Mouse (Mus musculus) gastrocnemius, postnatal 36 days (tissue): Measurements from ENCODE around the gene Arhgef3. TPM values are rescaled to one million over a fixed set of nuclear protein-coding genes. Genes with fewer than 3 reads are reported as not detected.

Experiments
- DNase-seq, 2 experiments: peaks; one replicate each; pipeline ENCODE4 v3.0.0; 2022
- intact Hi-C: fragments of 180-260 bp; cut with DNase I; formaldehyde crosslinking; loops from one replicate; pipeline ENCODE4 v1.15.1; 2025
- total RNA-seq, 2 experiments: library from RNA; stranded (reverse); gene quantifications; 2 replicates each; pipeline ENCODE4 v1.2.3; 2021

Gene Arhgef3
- total RNA-seq, 2 experiments from 2014 or later: 8.7 to 10.1 TPM

DNA sequence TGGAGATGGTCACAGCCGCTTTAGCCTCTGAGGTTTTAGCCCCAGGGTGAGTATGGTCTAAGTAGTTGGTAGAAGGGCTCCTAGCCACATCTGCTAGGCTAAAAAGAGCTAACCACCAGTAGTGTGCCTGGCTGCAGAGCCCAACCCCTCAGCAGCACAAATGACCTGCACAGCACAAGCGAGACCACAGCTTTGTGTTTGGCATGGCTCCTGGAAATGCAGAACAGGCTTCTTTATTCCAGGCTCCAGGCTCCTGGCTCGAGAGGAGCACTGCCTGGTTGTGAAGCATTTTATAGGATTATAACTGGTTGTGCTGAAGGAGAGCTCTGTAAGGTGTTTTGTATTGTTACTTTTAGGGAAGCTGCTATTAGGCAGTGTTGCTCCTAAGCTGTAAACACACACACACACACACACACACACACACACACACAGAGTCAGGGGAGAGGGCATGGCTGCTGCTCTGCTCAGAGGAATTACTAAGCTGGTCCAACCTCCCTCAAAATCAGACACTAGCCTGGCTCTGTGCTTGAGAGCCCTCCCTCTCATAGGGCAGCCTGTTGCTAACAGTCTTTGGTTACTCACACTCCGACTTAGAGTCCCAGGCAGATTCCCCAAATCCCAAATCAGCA, 217.8 kb downstream of the Arhgef3 start:
- no peak for DNase-seq
- intact Hi-C loops: no loop called here

DNA sequence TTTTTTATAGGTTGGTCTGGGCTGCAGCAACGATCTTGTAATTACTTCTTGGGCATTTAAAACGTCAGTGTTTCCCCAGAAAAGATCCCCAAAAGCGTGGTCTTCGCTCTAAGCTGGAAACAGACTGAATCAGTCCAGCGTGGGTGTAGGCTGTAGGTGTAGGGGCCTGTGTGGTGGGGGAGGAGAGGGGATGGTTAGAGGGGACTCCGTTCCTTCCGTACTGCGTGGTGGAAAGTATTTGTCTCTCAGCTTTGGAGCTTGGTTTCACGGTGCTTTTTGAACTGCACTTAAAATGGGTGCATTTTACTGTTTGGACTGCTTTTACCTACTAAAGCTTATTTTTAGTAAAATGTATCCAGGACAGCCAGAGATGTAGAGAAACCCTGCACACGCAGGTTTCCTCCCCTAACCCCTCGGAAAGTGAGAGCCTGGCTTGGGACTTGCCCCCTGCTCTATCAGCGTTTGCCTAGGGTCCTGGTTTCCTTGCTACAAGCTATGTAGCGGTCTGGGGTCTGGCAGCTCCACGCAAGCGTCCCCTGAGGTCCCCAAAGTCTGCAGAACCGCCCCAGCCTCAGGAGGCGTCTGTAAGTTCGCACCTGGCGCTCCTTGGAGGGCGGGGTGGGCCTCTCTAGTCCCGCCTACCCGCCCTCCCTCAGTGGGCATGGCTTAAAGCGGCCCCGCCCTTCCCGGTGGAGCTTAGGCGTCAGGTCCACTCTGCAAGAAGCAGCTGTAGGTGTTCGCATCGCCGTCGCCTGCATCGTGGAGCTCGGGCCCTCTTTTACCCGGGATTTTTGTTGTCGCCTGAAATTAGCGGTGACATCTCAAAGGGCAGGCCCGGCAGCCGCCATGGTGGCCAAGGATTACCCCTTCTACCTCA, 220.9 kb downstream of the Arhgef3 start:
- intact Hi-C loops: loop anchor here (5.0 kb wide), 1 partner anchor 148 kb away; no protein-coding TSS in a partner anchor
- DNase-seq: peak; percentile 76 to 81

DNA sequence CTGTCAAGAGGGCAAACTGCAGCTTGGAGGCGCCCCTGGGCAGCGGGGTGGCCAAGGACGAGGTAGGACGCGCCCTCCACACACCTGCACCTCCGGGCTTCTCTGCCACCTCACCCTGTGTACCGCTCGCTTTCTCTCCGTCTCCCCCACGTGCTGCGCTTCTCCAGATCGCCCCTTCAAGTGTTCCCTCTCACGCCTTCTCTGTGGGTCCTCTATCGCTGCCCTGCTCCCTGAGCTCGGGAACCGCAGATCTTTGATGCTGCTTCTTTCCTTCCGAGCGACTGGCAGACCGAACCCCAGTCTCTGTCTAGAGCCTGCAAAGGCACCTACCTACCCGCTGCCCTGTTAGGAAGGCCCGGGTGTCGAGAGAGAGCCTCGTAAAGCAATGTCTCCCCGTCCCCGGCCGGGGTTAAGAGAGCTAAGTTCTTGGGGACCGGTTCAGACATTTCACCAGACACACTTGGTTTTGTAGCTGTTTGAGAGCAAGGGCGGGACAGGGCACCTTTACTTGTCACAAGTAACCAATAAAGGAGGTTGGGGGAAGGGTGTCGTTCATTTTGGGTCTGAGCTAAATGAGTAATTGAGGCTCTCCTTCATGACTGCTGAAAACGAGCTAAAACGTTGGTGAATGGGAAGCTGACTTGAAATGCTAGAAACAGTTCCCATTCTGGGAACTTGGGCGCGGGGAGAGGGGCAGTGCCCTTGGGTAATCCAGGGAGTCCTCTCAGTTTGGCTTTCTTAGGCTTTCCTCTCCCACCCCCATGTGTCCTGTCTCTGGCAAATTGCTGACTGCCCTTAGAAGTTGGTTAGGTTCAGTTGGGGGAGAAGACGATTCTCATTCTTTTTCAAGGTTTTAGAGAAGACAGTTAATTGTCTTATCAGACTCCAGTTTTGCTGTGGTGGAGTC, 221.8 kb downstream of the Arhgef3 start:
- DNase-seq: no peak
- intact Hi-C loops: loop anchor here (5.0 kb wide), 1 partner anchor 149 kb away; no protein-coding TSS in a partner anchor

DNA sequence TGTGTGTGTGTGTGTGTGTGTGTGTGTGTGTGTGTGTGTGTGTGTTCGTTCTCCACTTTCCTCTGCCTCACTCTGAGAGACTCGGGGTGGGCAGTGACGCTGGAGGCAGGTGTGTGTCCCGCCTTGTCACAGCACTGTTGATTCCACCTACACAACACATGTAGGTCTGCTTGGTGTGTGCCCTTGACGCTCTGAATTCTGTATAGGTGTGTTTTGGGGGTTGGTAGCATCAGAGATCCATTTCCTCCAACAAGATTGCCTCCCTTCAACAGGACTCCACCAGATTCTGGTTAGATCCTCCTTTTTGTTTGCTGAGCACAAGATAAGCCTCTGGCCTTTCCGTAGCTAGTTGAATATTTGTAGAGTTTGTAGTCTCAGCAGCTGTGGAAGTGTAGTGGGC, 222.5 kb downstream of the Arhgef3 start:
- no peak for DNase-seq
- intact Hi-C loops: loop anchor here (5.0 kb wide), 1 partner anchor 150 kb away; no protein-coding TSS in a partner anchor

DNA sequence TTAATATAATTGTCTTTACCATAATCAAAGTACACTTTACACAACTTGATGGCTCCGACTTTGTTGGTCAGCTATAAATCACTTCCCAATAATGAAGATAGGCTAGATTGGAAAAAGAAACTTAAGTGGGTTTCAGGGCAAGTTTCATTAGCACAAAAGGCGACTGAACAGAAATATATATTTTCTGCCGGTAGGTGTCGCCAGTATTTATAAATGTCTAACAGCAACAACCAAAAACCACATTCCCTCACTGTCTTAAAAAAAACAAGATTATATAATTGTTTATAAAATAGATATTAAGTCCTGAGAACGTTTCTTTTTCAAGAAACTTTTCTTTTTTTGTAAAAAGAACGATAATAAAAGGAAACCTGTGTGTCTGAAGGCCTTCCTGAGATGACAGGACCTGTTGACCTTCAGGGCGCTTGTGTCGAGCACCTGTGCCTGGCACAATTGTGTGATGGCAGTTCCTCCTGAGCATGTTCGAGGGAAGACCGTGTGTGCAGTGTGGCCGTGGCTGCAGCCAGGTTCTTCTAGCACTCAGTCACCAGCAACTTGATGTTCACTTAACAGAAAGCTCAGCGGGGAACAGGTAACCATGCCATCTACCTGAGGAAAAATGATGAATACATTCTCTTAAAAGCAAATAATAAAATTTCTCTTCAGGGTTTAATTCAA, 223.5 kb downstream of the Arhgef3 start:
- no peak for DNase-seq
- intact Hi-C loops: loop anchor here (1.0 to 5.0 kb wide), 2 partner anchors 75 to 151 kb away; no protein-coding TSS in a partner anchor

DNA sequence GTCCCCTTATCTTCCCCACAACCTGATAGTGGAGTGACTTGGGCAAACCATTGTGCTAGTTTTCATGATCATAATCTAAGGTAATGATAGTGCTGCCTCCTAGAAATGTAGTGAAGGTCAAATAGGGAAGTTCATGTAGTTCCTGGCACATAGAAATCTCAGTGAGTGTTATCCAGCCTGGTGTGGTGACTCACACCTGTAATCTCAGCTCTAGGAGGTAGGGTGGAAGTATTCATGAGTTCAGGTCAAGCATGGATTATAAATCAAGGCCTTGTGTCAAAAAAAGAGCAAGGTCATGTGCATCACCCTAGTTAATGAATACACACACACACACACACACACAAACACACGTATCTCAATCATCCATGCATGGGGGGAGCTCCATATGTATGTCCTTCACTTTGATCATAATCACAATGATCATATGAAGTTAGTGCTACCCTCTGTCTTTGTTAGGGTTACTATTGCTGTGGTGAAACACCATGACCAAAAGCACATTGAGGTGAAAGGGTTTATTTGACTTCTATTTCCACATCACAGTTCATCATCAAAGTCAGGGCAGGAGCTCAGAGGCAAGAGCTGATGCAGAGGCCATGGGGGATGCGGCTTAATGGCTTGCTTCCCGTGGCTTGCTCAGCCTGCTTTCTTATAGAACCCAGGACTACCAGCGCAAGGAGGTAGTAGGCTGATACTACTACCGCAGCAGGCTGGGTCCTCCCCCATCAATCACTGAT, 226.2 kb downstream of the Arhgef3 start:
- DNase-seq: no peak
- intact Hi-C loops: no loop called here

DNA sequence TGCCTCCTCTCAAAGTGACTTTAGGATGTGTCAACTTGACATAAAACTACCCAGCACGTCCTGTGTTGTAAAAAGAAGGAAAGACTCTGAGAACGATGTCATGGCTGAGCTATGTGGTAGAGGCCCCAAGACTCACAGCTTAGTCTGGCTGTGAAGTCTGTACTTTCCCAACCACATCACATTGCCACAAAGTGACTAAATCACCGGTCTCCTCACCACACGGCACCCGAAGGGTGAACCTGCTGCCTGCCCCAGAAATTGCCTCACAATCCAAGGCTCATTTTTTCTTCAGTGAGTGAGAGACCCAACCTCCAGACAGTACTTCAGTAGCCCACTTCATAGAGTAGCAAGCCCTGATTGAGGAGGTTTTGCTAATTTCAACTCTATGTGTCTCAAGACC, 226.8 kb downstream of the Arhgef3 start:
- no peak for DNase-seq
- intact Hi-C loops: no loop called here

DNA sequence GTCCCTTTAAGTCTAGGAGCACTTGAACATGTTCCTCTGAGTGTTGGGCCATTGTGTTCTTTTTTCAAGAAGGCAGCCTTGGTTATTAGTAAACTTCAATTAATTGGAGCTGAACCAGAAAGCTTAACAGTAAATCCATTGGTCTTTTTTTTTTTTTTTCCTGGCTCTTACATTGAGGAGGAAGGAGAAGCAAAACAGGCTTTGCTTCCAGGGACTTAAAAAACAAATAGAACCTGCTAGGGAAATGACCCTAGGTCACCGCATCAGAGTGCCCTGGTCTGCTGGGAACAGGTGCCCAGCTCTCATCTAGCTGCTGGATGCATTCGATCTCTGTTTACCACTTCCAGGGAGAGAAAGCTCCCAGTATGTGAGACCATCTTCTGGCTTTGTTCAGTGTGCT, 227.8 kb downstream of the Arhgef3 start:
- intact Hi-C loops: no loop called here

DNA sequence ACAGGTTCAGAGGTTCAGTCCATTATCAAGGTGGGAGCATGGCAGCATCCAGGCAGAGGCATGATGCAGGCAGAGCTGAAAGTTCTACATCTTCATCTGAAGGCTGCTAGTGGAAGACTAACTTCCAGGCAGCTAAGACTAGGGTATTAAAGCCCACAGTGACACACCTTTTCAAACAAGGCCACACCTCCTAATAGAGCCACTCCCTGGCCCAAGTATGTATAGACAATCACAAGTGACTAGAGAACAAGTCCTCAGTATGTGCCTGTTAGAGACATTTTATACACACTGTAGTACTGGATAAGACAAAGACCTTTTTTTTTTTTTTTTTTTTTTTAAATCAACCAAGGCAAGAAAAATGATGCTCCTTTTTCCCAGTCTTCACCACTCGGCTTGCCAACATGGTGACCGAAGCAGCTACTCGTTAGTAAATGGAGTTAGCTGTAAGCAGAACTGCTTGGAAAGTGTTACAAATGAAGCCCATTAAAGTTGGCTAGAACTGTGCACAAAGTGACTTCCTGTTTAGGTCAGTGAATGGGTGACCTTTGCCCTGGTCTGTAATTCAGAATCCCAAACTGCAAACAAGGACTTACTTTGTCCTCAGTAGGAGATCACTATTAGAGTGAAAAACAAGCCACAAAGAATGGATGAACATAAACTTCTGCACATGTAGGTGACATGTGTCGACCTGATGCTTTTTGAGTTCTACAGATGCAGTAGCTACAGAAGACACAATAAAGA, 229.7 kb downstream of the Arhgef3 start:
- no peak for DNase-seq
- intact Hi-C loops: no loop called here

More for the DNA sequence above, 227.8 kb downstream of the Arhgef3 start:
- DNase-seq: no peak

DNA sequence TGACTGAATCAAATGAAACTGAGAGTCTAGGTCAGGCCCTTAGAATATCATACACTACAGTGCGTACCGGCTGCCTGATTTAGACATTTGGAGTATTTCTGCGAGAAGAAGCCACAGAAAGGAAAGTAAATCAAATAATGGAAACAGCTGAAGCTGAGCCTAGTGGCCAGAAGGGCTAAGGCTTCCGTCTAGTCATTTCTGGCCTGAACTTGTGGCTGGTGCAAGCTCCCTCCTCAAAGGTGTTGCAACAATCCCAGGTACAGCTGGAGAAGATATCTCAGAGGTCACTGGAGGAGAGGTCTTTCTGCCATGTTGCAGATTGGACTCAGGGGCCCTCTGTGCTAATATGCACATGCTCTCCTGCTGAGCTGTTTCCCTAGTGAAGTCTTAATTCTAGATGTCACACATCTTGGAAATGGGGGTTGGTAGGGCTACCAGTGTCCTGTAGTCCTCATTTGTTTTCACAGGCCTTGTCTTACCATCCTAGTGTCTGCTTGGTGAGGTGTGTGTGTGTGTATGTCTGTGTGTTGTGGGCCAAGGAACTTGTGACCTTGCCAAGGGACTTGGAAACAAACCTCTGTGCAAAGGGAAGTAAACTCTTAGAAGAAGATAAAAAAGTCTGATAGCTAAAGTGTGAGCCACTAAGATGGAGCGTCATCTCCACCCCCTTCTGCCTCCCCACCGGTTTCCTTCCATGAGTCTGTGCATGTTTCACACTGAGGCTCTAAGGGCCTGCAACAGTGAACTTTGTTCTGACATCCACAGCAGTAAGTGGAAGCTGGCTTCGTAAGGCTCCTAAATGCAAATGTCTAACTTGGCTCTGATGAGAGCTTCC, 230.6 kb downstream of the Arhgef3 start:
- DNase-seq: no peak
- intact Hi-C loops: no loop called here

DNA sequence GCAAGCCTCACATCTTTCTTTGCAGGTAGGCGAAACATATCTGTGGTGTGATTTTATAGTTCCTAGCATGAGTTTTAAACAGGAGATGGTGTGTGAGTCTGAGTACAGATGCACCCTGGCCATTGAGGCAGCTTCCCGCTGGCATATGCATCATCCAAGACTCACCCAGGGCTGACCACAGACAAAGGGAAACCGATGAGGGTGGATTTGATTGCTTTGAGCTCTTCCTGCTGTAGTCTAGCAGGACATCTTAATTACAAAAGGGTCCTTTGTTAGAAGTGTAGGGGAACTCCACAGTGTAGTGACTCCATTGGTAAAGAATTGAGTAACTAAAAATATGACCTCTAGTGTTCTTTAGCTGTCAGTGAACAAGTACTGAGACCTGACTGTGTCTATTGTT, 232.5 kb downstream of the Arhgef3 start:
- intact Hi-C loops: no loop called here
- no peak for DNase-seq

DNA sequence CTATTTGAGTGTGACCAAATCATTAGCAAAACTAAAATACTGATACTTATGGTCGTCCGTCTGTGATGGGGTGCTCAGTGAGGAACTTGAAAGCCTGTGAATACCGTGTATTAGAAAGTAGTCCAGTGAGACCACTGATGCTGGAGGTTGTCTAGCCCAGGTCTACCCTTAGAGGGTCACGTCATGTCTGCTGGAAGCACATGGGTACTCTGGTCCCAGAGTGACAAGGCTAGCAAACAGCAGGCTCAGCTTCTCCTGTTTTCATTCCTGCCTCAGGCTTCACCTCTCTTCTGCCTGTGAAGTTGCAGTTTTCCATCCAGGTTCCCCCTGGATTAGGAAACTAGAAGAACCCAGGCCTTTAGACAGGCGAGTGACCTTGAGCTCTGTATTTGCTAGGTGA, 233.0 kb downstream of the Arhgef3 start:
- intact Hi-C loops: no loop called here
- DNase-seq: no peak

DNA sequence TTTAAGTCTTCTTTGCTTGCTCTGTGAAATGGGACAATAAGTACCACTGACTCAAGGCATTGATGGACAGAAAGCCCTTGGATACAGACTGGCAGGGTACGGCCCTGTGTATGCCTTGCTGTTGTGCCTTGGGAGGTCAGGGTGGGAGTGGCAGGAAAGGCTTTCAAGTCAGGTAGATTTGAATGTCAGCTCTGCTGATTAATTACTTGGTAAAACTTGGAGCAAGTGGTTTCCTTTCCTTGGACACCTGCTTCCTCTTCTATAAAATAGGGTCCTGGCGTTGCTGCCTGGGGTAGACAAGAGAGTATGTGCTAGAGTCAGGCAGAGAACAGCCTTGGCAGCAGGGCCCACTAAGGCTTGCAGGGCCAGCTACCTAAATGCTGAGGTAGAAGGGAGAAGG, 233.4 kb downstream of the Arhgef3 start:
- intact Hi-C loops: no loop called here
- DNase-seq: no peak

DNA sequence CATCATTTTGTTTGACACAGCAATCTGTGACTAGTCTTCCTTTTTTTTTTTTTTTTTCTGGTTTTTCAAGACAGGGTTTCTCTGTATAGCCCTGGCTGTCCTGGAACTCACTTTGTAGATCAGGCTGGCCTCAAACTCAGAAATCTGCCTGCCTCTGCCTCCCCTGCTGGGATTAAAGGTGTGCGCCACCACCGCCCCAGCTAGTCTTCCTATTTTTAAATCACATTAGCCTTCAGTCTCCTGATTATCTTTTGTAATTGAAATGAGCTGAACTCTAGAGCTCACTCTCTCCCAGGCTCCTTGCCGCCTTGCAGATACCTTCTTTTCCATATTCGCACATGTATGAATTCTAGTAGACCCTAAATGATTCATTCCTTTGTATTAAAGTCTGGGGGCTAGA, 234.0 kb downstream of the Arhgef3 start:
- DNase-seq: no peak
- intact Hi-C loops: no loop called here

DNA sequence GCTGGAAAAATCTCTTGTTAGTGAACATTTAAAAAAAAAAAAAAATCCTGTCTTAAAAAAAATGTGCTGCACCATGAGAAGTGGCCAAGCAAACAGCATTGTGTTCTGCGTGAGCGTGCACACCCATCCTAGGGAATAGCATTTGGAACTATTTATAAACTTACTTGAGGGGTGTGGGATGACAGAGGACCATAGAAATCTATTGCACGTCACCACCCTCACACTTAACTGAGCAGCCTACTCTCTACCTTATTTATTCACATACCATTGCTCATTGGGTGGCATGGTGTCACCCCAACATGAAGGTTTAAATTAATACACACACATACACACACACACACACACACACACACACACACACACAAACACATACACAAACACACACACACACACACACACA, 234.4 kb downstream of the Arhgef3 start:
- intact Hi-C loops: no loop called here
- DNase-seq: no peak

DNA sequence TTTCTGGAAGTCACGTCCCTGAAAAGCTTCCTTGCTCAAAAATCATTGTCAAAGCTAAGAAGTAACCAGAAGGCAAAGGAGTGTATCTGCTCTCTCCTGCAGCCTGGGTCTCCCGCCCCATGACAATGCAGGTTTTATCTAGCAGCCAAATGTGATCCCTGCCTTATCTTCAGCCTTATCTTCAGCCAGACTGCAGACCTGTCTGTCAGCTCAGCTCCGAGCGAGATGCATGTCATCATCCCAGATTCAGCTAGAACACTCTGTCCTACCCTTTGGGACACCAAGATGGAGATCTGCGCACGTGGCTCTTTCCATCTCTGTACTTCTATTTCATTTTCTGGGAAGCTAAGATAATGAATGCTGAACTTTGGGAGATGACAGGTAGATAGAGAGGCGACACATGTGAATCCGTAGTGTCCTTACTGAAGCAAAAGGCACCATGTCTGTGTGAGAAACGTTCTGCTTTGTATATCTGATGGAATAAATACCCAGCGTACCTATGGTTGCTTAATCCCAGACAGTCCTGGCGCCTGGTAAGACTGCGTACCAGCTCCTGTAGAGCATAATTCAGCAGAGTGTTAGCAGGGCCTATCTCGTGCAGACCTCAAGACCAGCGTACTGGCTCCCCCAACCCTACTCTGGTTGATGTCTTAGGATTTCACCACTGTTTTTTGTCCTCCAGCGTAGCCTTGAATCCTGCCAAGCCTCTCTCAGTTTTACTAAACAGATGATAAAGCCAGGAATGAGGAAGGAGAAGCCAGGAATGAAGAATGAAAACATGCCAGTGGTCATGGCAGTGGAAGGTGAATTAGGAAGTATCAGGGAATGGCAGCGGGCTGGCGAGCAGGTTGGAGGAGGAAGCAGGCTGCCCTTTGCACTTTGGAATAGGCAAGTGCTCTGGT, 235.4 kb downstream of the Arhgef3 start:
- intact Hi-C loops: no loop called here
- no peak for DNase-seq

DNA sequence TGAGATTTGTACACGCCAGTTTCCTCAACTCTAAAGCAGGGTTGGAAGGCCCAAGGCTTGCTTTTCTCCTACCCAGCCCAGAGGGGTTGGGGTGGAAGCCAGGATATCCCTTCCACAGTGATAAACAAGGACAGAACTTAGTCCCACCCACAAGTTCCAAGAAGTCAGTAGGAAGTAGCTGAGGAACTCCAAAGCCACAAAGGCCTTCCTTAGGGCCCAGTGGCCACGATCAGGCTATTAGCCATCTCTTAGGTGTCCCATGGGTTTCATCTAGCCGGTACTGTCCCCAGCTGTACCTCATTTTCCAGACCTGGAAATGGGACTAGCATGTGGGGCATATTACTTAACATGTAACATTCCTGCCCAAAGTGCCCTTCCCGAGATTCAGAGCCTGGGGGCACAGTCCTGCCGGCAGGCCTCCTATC, 236.4 kb downstream of the Arhgef3 start:
- peak; percentile 30 to 33 for DNase-seq
- intact Hi-C loops: no loop called here
